Mouse (Mus musculus): ENCODE measurements around the gene Hoxa2. TPM values are rescaled to one million over a fixed set of nuclear protein-coding genes. Genes with fewer than 3 reads are reported as not detected.

Hoxa2 gene
- total and polyA plus RNA-seq, 3 experiments: not detected

GRCm38 (mm10) chr6:52185222-52185621 lies 20.6 kb upstream of the Hoxa2 start:
- no peak for TF ChIP-seq HCFC1 (IDR thresholded peaks at IDR 0.05; ENCODE audit: low read depth, low read length)
- no peak for TF ChIP-seq ETS1 (IDR thresholded peaks at IDR 0.05; ENCODE audit: low read depth, low read length)
- no peak for TF ChIP-seq TBP (IDR thresholded peaks at IDR 0.05; ENCODE audit: low read depth, low read length)
- no peak for TF ChIP-seq UBTF (IDR thresholded peaks at IDR 0.05; ENCODE audit: borderline replicate concordance, insufficient read depth, low read depth, low read length)
- no peak for TF ChIP-seq ZC3H11A (IDR thresholded peaks at IDR 0.05; ENCODE audit: low read depth, low read length)
- TF ChIP-seq TCF12 (IDR thresholded peaks at IDR 0.05; ENCODE audit: low read depth, low read length): no peak
- no peak for TF ChIP-seq POLR2A (IDR thresholded peaks at IDR 0.05; ENCODE audit: control insufficient read depth in 1 of 2, insufficient read depth in 1 of 2, low read depth in 1 of 2, low read length in 2 of 2, poor library complexity in 1 of 2)
- no peaks in the 10 kb centered on the region for H3K36me3 ChIP-seq (ENCODE audit: control insufficient read depth in 1 of 2, insufficient read depth in 2 of 2, low read length in 2 of 2)
- H3K27me3 ChIP-seq (ENCODE audit: control insufficient read depth in 1 of 2, insufficient read depth in 2 of 2, low read length in 2 of 2): no peaks in the 10 kb centered on the region

DNA sequence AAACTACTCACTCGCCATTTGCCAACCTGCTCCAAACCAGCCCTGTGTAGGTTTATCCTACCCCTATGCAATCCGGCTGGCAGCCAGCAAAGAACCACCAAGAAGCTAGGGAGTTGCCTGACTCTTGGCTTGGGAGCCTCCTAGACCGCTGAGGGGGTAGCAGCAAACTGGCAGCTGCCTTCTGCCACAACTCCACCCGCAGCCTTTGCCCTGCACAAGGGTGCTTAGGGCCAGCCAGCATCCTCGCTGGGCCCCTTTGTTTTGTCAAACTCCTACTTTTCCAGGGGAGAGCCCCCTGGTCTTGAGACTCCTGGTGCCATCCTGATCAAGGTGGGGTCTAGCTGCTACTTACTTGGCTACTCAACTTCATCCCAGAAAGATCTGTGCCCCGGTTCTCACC lies 20.0 kb upstream of the Hoxa2 start:
- Histone ChIP-seq H3K9me3 (replicated peaks; ENCODE audit: insufficient read depth, low read length) (no peaks in the 10 kb centered on the region), H3K27me3 (ENCODE audit: control insufficient read depth in 1 of 2, insufficient read depth in 2 of 2, low read length in 2 of 2) (no peaks in the 10 kb centered on the region), H3K27ac (ENCODE audit: control insufficient read depth, low read depth, low read length) (no peak overlapping the region), H3K9ac (ENCODE audit: control insufficient read depth, low read depth, low read length, poor library complexity, severe bottlenecking) (no peak overlapping the region), H3K4me1 (ENCODE audit: control insufficient read depth in 1 of 2, insufficient read depth in 2 of 2, low read length in 2 of 2) (no peaks in the 10 kb centered on the region), H3K4me3 (ENCODE audit: control insufficient read depth in 1 of 2, insufficient read depth in 1 of 2, low read depth in 2 of 2, low read length in 2 of 2) (no peak overlapping the region), H3K79me2 (ENCODE audit: control insufficient read depth, insufficient read depth, low read length, poor library complexity) (no peaks in the 10 kb centered on the region), H3K36me3 (ENCODE audit: control insufficient read depth in 1 of 2, insufficient read depth in 2 of 2, low read length in 2 of 2) (no peaks in the 10 kb centered on the region)
- DNase-seq (ENCODE audit: low read depth, low spot score): no peak
- no peak for TF ChIP-seq MXI1 (IDR thresholded peaks at IDR 0.05; ENCODE audit: low read depth, low read length)
- TF ChIP-seq MEF2A (IDR thresholded peaks at IDR 0.05; ENCODE audit: extremely low read depth, insufficient replicate concordance, low read depth, low read length, poor library complexity, severe bottlenecking): no peak
- TF ChIP-seq GATA1 (IDR thresholded peaks at IDR 0.05; ENCODE audit: low read depth, low read length): no peak
- no peak for TF ChIP-seq POLR2AphosphoS5 (IDR thresholded peaks at IDR 0.05; ENCODE audit: borderline replicate concordance, low read depth, low read length)
- no peak for TF ChIP-seq ZMIZ1 (IDR thresholded peaks at IDR 0.05; ENCODE audit: low read depth, low read length)
- no peak for TF ChIP-seq CHD2 (IDR thresholded peaks at IDR 0.05; ENCODE audit: low read length)
- no peak for TF ChIP-seq MAFK (IDR thresholded peaks at IDR 0.05; ENCODE audit: borderline replicate concordance, low read depth, low read length)

More at GRCm38 (mm10) chr6:52185222-52185621, 20.6 kb upstream of the Hoxa2 start:
- Histone ChIP-seq H3K27ac (ENCODE audit: control insufficient read depth, low read depth, low read length) (no peak overlapping the region), H3K9me3 (replicated peaks; ENCODE audit: insufficient read depth, low read length) (no peaks in the 10 kb centered on the region), H3K9ac (ENCODE audit: control insufficient read depth, low read depth, low read length, poor library complexity, severe bottlenecking) (no peak overlapping the region), H3K79me2 (ENCODE audit: control insufficient read depth, insufficient read depth, low read length, poor library complexity) (no peaks in the 10 kb centered on the region), H3K4me1 (ENCODE audit: control insufficient read depth in 1 of 2, insufficient read depth in 2 of 2, low read length in 2 of 2) (no peaks in the 10 kb centered on the region), H3K4me3 (ENCODE audit: control insufficient read depth in 1 of 2, insufficient read depth in 1 of 2, low read depth in 2 of 2, low read length in 2 of 2) (no peak overlapping the region)
- DNase-seq (ENCODE audit: low read depth, low spot score): no peak

Data from MEL (cell line).